Mouse (Mus musculus) forebrain, embryonic 12.5 days (tissue): Measurements from ENCODE around the gene Eng. TPM values are rescaled to one million over a fixed set of nuclear protein-coding genes. Genes with fewer than 3 reads are reported as not detected.

Source experiments
- ATAC-seq: fragments of 200-750 bp; cut with Nextera tagmentation; 2 replicates; pipeline ENCODE4 v1.8.0; 2017; ENCODE audit warnings: moderate TSS enrichment; ENCODE audit not compliant: low FRiP score
- H3K27ac ChIP-seq: fragments of 300-500 bp; sonication (generic); 2 replicates; pipeline ENCODE4 v1.5.1; 2016; ENCODE audit warnings: mild to moderate bottlenecking
- H3K27me3 ChIP-seq: fragments of 300-500 bp; sonication (generic); 2 replicates; pipeline ENCODE4 v1.6.1; 2016; ENCODE audit warnings: mild to moderate bottlenecking
- H3K36me3 ChIP-seq: fragments of 300-500 bp; sonication (generic); replicated peaks from 2 replicates; pipeline ENCODE4 v1.6.1; 2016; ENCODE audit warnings: mild to moderate bottlenecking
- H3K4me1 ChIP-seq: fragments of 300-500 bp; sonication (generic); 2 replicates; pipeline ENCODE4 v1.6.1; 2016
- H3K4me2 ChIP-seq: fragments of 300-500 bp; sonication (generic); 2 replicates; pipeline ENCODE4 v1.6.1; 2016; ENCODE audit warnings: mild to moderate bottlenecking, moderate library complexity
- H3K4me3 ChIP-seq: fragments of 300-500 bp; sonication (generic); replicated peaks from 2 replicates; pipeline ENCODE4 v1.5.1; 2016; ENCODE audit warnings: mild to moderate bottlenecking
- H3K9ac ChIP-seq: fragments of 300-500 bp; sonication (generic); 2 replicates; pipeline ENCODE4 v1.6.1; 2016; ENCODE audit warnings: mild to moderate bottlenecking
- H3K9me3 ChIP-seq: fragments of 300-500 bp; sonication (generic); 2 replicates; pipeline ENCODE4 v1.6.1; 2016
- WGBS: fragments of 180-500 bp; shearing (Covaris S2); methylation state at CpG from one replicate; pipeline ENCODE4 v1.1.7; 2016; 5-methylcytosine and 5-hydroxymethylcytosine counted together
- polyA plus RNA-seq: library from polyadenylated mRNA; unstranded; fragments of >200 nt; fragmentation: Nextera tagmentation; extraction: Ambion mirVana; gene quantifications from 2 replicates; pipeline ENCODE4 v1.2.1, GENCODE M21; 2016

The Eng gene
- polyA plus RNA-seq, 1 experiment from 2014 or later: 21.0 TPM

GRCm38 (mm10) chr2:32691041-32691440, 44.6 kb downstream of the Eng start:
- Histone ChIP-seq H3K4me3 (no peak overlapping the region), H3K27me3 (no peaks in the 10 kb centered on the region), H3K4me2 (no peak overlapping the region), H3K36me3 (peaks cover 18% of the 10 kb centered on the region), H3K9ac (no peak overlapping the region), H3K9me3 (no peaks in the 10 kb centered on the region), H3K4me1 (peaks cover 14% of the 10 kb centered on the region), H3K27ac (no peak overlapping the region)
- no peak for ATAC-seq
- 90% methylated on average over 11 of the region's 11 CpGs for WGBS

- 92% methylated on average over 14 of the region's 14 CpGs for WGBS
- Histone ChIP-seq H3K4me2 (0 out of 2 replicates have a peak overlapping the region, but pooled peaks have one; percentile 86), H3K9ac (no peak overlapping the region; the same call in 1 of the 2 replicates)
Observed at GRCm38 (mm10) chr2:32692496-32692895, 46.1 kb downstream of the Eng start.

GRCm38 (mm10) chr2:32693282-32693681, 46.9 kb downstream of the Eng start:
- H3K36me3 ChIP-seq: no peaks in the 10 kb centered on the region
- WGBS: 26% methylated on average over 7 of the region's 7 CpGs
- peak overlapping the region; percentile 86 for H3K4me2 ChIP-seq
- H3K27ac ChIP-seq: no peak overlapping the region
- peak overlapping the region; percentile 72 for H3K4me3 ChIP-seq
- H3K27me3 ChIP-seq: no peaks in the 10 kb centered on the region
- no peak for ATAC-seq
- no peaks in the 10 kb centered on the region for H3K9me3 ChIP-seq
- H3K9ac ChIP-seq: peak overlapping the region; percentile 85
- H3K4me1 ChIP-seq: peaks cover 14% of the 10 kb centered on the region

More at GRCm38 (mm10) chr2:32692496-32692895, 46.1 kb downstream of the Eng start:
- Histone ChIP-seq H3K27ac (no peak overlapping the region), H3K4me1 (peaks cover 14% of the 10 kb centered on the region), H3K27me3 (no peaks in the 10 kb centered on the region), H3K4me3 (no peak overlapping the region), H3K36me3 (peaks cover 4% of the 10 kb centered on the region), H3K9me3 (no peaks in the 10 kb centered on the region)
- no peak for ATAC-seq

GRCm38 (mm10) chr2:32693823-32694411, 47.5 kb downstream of the Eng start:
- ATAC-seq: peak; percentile 98
- H3K36me3 ChIP-seq: no peaks in the 10 kb centered on the region
- no peaks in the 10 kb centered on the region for H3K9me3 ChIP-seq
- peaks cover 14% of the 10 kb centered on the region for H3K4me1 ChIP-seq
- H3K4me3 ChIP-seq: peak overlapping the region; percentile 72
- H3K27me3 ChIP-seq: no peaks in the 10 kb centered on the region
- peak overlapping the region; percentile 85 for H3K9ac ChIP-seq
- H3K4me2 ChIP-seq: peak overlapping the region; percentile 86
- WGBS: under 1% methylated on average over 51 of the region's 51 CpGs
- H3K27ac ChIP-seq: peak overlapping the region; percentile 79

- Histone ChIP-seq H3K4me3 (peak overlapping the region; percentile 72), H3K36me3 (no peaks in the 10 kb centered on the region), H3K27me3 (no peaks in the 10 kb centered on the region), H3K9ac (no peak overlapping the region), H3K4me1 (peaks cover 14% of the 10 kb centered on the region), H3K9me3 (no peaks in the 10 kb centered on the region), H3K4me2 (peak overlapping the region; percentile 86), H3K27ac (no peak overlapping the region)
- WGBS: 88% methylated on average over 12 of the region's 12 CpGs
- ATAC-seq: no peak
Observed at GRCm38 (mm10) chr2:32694691-32695090, 48.3 kb downstream of the Eng start.

- no peaks in the 10 kb centered on the region for H3K27me3 ChIP-seq
- no peak overlapping the region for H3K27ac ChIP-seq
- no peak for ATAC-seq
- H3K9ac ChIP-seq: no peak overlapping the region
- H3K4me2 ChIP-seq: no peak overlapping the region
- no peaks in the 10 kb centered on the region for H3K4me1 ChIP-seq
- H3K4me3 ChIP-seq: no peak overlapping the region
- H3K9me3 ChIP-seq: no peaks in the 10 kb centered on the region
- H3K36me3 ChIP-seq: peaks cover 17% of the 10 kb centered on the region
- WGBS: 80% methylated on average over 6 of the region's 6 CpGs
Observed at GRCm38 (mm10) chr2:32699680-32700079, 53.3 kb downstream of the Eng start.

GRCm38 (mm10) chr2:32700966-32701743, 54.8 kb downstream of the Eng start:
- Histone ChIP-seq H3K4me3 (no peak overlapping the region), H3K4me1 (no peaks in the 10 kb centered on the region), H3K27me3 (no peaks in the 10 kb centered on the region), H3K4me2 (no peak overlapping the region), H3K27ac (no peak overlapping the region), H3K36me3 (peaks cover 32% of the 10 kb centered on the region), H3K9me3 (no peaks in the 10 kb centered on the region), H3K9ac (no peak overlapping the region)
- WGBS: 89% methylated on average over 14 of the region's 14 CpGs
- no peak for ATAC-seq

- H3K27ac ChIP-seq: no peak overlapping the region
- no peak overlapping the region for H3K4me3 ChIP-seq
- no peak for ATAC-seq
- no peak overlapping the region for H3K9ac ChIP-seq
- H3K9me3 ChIP-seq: no peaks in the 10 kb centered on the region
- H3K4me2 ChIP-seq: no peak overlapping the region
- WGBS: 94% methylated on average over 8 of the region's 8 CpGs
- no peaks in the 10 kb centered on the region for H3K27me3 ChIP-seq
- peaks cover 51% of the 10 kb centered on the region for H3K36me3 ChIP-seq
- H3K4me1 ChIP-seq: no peaks in the 10 kb centered on the region
Observed at GRCm38 (mm10) chr2:32703046-32703445, 56.7 kb downstream of the Eng start.

GRCm38 (mm10) chr2:32704021-32704421, 57.6 kb downstream of the Eng start, which contains the start of gene Fpgs:
Gene Fpgs, minus strand, starts transcription at chr2:32704145.
- peaks cover 61% of the 10 kb centered on the region for H3K36me3 ChIP-seq
- H3K9ac ChIP-seq: no peak within 1 kb of the TSS
- H3K9me3 ChIP-seq: no peaks in the 10 kb centered on the region
- no peak within 1 kb of the TSS for H3K4me3 ChIP-seq
- H3K27ac ChIP-seq: no peak within 1 kb of the TSS
- 75% methylated on average over 2 of the region's 2 CpGs for WGBS
- H3K4me1 ChIP-seq: no peaks in the 10 kb centered on the region
- H3K4me2 ChIP-seq: no peak within 1 kb of the TSS
- no peaks in the 10 kb centered on the region for H3K27me3 ChIP-seq
- ATAC-seq: no peak

- Histone ChIP-seq H3K27me3 (no peaks in the 10 kb centered on the region), H3K36me3 (peaks cover 71% of the 10 kb centered on the region), H3K27ac (no peak overlapping the region), H3K4me2 (no peak overlapping the region), H3K9me3 (no peaks in the 10 kb centered on the region), H3K9ac (no peak overlapping the region), H3K4me1 (no peaks in the 10 kb centered on the region), H3K4me3 (no peak overlapping the region)
- ATAC-seq: no peak
- WGBS: 95% methylated on average over 7 of the region's 7 CpGs
Observed at GRCm38 (mm10) chr2:32705018-32705417, 58.6 kb downstream of the Eng start.

- H3K9ac ChIP-seq: no peak overlapping the region
- no peak overlapping the region for H3K4me2 ChIP-seq
- no peak overlapping the region for H3K4me3 ChIP-seq
- H3K36me3 ChIP-seq: peaks cover 78% of the 10 kb centered on the region
- H3K27me3 ChIP-seq: no peaks in the 10 kb centered on the region
- peaks cover 10% of the 10 kb centered on the region for H3K4me1 ChIP-seq
- no peaks in the 10 kb centered on the region for H3K9me3 ChIP-seq
- H3K27ac ChIP-seq: no peak overlapping the region
- ATAC-seq: no peak
- WGBS: 93% methylated on average over 6 of the region's 6 CpGs
Observed at GRCm38 (mm10) chr2:32706971-32707370, 60.6 kb downstream of the Eng start.

- Histone ChIP-seq H3K4me1 (peaks cover 12% of the 10 kb centered on the region), H3K9ac (no peak overlapping the region), H3K4me2 (no peak overlapping the region), H3K9me3 (no peaks in the 10 kb centered on the region), H3K27me3 (no peaks in the 10 kb centered on the region), H3K36me3 (peaks cover 72% of the 10 kb centered on the region), H3K4me3 (no peak overlapping the region), H3K27ac (no peak overlapping the region)
- ATAC-seq: no peak
- 38% methylated on average over 3 of the region's 3 CpGs for WGBS
Observed at GRCm38 (mm10) chr2:32708643-32709042, 62.2 kb downstream of the Eng start.
